Mouse (Mus musculus) heart, embryonic 11.5 days (tissue): ENCODE data around the gene Eif2ak4. TPM values are rescaled to one million over a fixed set of nuclear protein-coding genes. Genes with fewer than 3 reads are reported as not detected.

ENCODE experiments used
- ATAC-seq: fragments of 200-750 bp; cut with Nextera tagmentation; replicated peaks from 2 replicates; pipeline ENCODE4 v1.8.0; 2017; ENCODE audit warnings: moderate library complexity; ENCODE audit not compliant: insufficient number of reproducible peaks, low FRiP score, low TSS enrichment
- H3K27ac ChIP-seq: fragments of 300-500 bp; sonication (generic); 2 replicates; pipeline ENCODE4 v1.5.1; 2014; ENCODE audit warnings: mild to moderate bottlenecking, low read depth, low read length
- H3K27me3 ChIP-seq: fragments of 300-500 bp; sonication (generic); 2 replicates; pipeline ENCODE4 v1.6.1; 2014; ENCODE audit warnings: mild to moderate bottlenecking, low read length, mixed read lengths; ENCODE audit not compliant: control insufficient read depth, insufficient read depth
- H3K36me3 ChIP-seq: fragments of 300-500 bp; sonication (generic); 2 replicates; pipeline ENCODE4 v1.6.1; 2014; ENCODE audit warnings: mild to moderate bottlenecking, low read length, moderate library complexity, mixed read lengths; ENCODE audit not compliant: control insufficient read depth, insufficient read depth
- H3K4me1 ChIP-seq: fragments of 300-500 bp; sonication (generic); 2 replicates; pipeline ENCODE4 v1.6.1; 2014; ENCODE audit warnings: low read length; ENCODE audit not compliant: control insufficient read depth, insufficient read depth
- H3K4me2 ChIP-seq: fragments of 300-500 bp; sonication (generic); 2 replicates; pipeline ENCODE4 v1.6.1; 2014; ENCODE audit warnings: mild to moderate bottlenecking, moderate library complexity
- H3K4me3 ChIP-seq: fragments of 300-500 bp; sonication (generic); 2 replicates; pipeline ENCODE4 v1.5.1; 2014; ENCODE audit warnings: low read depth, low read length
- H3K9ac ChIP-seq: fragments of 300-500 bp; sonication (generic); 2 replicates; pipeline ENCODE4 v1.6.1; 2014; ENCODE audit warnings: mild to moderate bottlenecking, low read depth, low read length, moderate library complexity
- H3K9me3 ChIP-seq: fragments of 300-500 bp; sonication (generic); replicated peaks from 2 replicates; pipeline ENCODE4 v1.6.1; 2016; ENCODE audit warnings: low read length; ENCODE audit not compliant: control insufficient read depth
- WGBS: fragments of 180-500 bp; shearing (Covaris S2); extraction: QIAGEN DNeasy Blood & Tissue Kit; methylation state at CpG from one replicate; pipeline ENCODE4 v1.1.7; 2014; ENCODE audit not compliant: insufficient replicate concordance; 5-methylcytosine and 5-hydroxymethylcytosine counted together
- polyA plus RNA-seq: library from polyadenylated mRNA; unstranded; fragments of >200 nt; fragmentation: Nextera tagmentation; extraction: Ambion mirVana; gene quantifications from 2 replicates; pipeline ENCODE4 v1.2.1, GENCODE M21; 2014

Gene Eif2ak4
- polyA plus RNA-seq, 1 experiment from 2014 or later: 9.0 TPM

GRCm38 (mm10) chr2:118497890-118498289 is 109.5 kb downstream of the Eif2ak4 start:
- Histone ChIP-seq H3K9ac (no peak overlapping the region), H3K4me3 (no peak overlapping the region), H3K4me1 (peaks cover 5% of the 10 kb centered on the region; the same call in 1 of the 2 replicates), H3K36me3 (no peaks in the 10 kb centered on the region), H3K27ac (no peak overlapping the region), H3K9me3 (no peaks in the 10 kb centered on the region), H3K27me3 (no peaks in the 10 kb centered on the region), H3K4me2 (no peak overlapping the region)
- WGBS: 71% methylated on average over 5 of the region's 5 CpGs
- ATAC-seq: no peak

- Histone ChIP-seq H3K27ac (no peak overlapping the region), H3K4me2 (no peak overlapping the region), H3K4me1 (peaks cover 5% of the 10 kb centered on the region; the same call in 1 of the 2 replicates), H3K9me3 (no peaks in the 10 kb centered on the region), H3K36me3 (no peaks in the 10 kb centered on the region), H3K27me3 (no peaks in the 10 kb centered on the region), H3K4me3 (no peak overlapping the region), H3K9ac (no peak overlapping the region)
- no peak for ATAC-seq
- WGBS: 72% methylated on average over 6 of the region's 6 CpGs
Measured at GRCm38 (mm10) chr2:118498476-118498875, 110.1 kb downstream of the Eif2ak4 start.

- Histone ChIP-seq H3K9me3 (no peaks in the 10 kb centered on the region), H3K27me3 (no peaks in the 10 kb centered on the region), H3K4me2 (no peak overlapping the region), H3K9ac (no peak overlapping the region), H3K27ac (no peak overlapping the region), H3K4me1 (peaks cover 5% of the 10 kb centered on the region; the same call in 1 of the 2 replicates), H3K36me3 (no peaks in the 10 kb centered on the region), H3K4me3 (no peak overlapping the region)
- no peak for ATAC-seq
- WGBS: 52% methylated on average over 20 of the region's 20 CpGs
Measured at GRCm38 (mm10) chr2:118499135-118499961, 110.9 kb downstream of the Eif2ak4 start.

- Histone ChIP-seq H3K4me1 (peaks cover 5% of the 10 kb centered on the region; the same call in 1 of the 2 replicates), H3K27me3 (no peaks in the 10 kb centered on the region), H3K9ac (no peak overlapping the region), H3K9me3 (no peaks in the 10 kb centered on the region), H3K27ac (no peak overlapping the region), H3K4me3 (no peak overlapping the region), H3K4me2 (no peak overlapping the region), H3K36me3 (no peaks in the 10 kb centered on the region)
- WGBS: 80% methylated on average over 2 of the region's 2 CpGs
- ATAC-seq: no peak
Measured at GRCm38 (mm10) chr2:118500191-118500590, 111.8 kb downstream of the Eif2ak4 start.

- Histone ChIP-seq H3K36me3 (no peaks in the 10 kb centered on the region), H3K9me3 (no peaks in the 10 kb centered on the region), H3K4me3 (no peak overlapping the region), H3K27me3 (no peaks in the 10 kb centered on the region), H3K4me2 (no peak overlapping the region), H3K27ac (no peak overlapping the region), H3K4me1 (peaks cover 6% of the 10 kb centered on the region; the same call in 1 of the 2 replicates), H3K9ac (no peak overlapping the region)
- WGBS: 72% methylated on average over 7 of the region's 7 CpGs
- ATAC-seq: no peak
Measured at GRCm38 (mm10) chr2:118507126-118507525, 118.7 kb downstream of the Eif2ak4 start.

GRCm38 (mm10) chr2:118509688-118510446 is 121.4 kb downstream of the Eif2ak4 start:
- peak overlapping the region; percentile 46; the same call in 1 of the 2 replicates for H3K27ac ChIP-seq

GRCm38 (mm10) chr2:118510447-118511310 is 122.3 kb downstream of the Eif2ak4 start:
- H3K4me3 ChIP-seq: no peak overlapping the region
- H3K4me2 ChIP-seq: no peak overlapping the region
- H3K9me3 ChIP-seq: no peaks in the 10 kb centered on the region
- H3K36me3 ChIP-seq: no peaks in the 10 kb centered on the region
- H3K27ac ChIP-seq: peak overlapping the region; percentile 46; the same call in 1 of the 2 replicates
- 0 out of 2 replicates have a peak, but pooled peaks have one; percentile 26 for ATAC-seq
- H3K4me1 ChIP-seq: peaks cover 6% of the 10 kb centered on the region; the same call in 1 of the 2 replicates
- WGBS: 46% methylated on average over 29 of the region's 29 CpGs
- H3K27me3 ChIP-seq: no peaks in the 10 kb centered on the region
- peak overlapping the region; percentile 56; the same call in 1 of the 2 replicates for H3K9ac ChIP-seq

More at GRCm38 (mm10) chr2:118509688-118510446, 121.4 kb downstream of the Eif2ak4 start:
- no peak overlapping the region for H3K4me3 ChIP-seq
- no peaks in the 10 kb centered on the region for H3K36me3 ChIP-seq
- no peak for ATAC-seq
- H3K27me3 ChIP-seq: no peaks in the 10 kb centered on the region
- peaks cover 6% of the 10 kb centered on the region; the same call in 1 of the 2 replicates for H3K4me1 ChIP-seq
- H3K4me2 ChIP-seq: no peak overlapping the region
- peak overlapping the region; percentile 56; the same call in 1 of the 2 replicates for H3K9ac ChIP-seq
- 62% methylated on average over 8 of the region's 8 CpGs for WGBS
- no peaks in the 10 kb centered on the region for H3K9me3 ChIP-seq
